Mouse (Mus musculus): ENCODE measurements around the gene Zp3.

Gene Zp3

GRCm38 (mm10) chr5:135962125-135962491, 17.8 kb upstream of the Zp3 start:
- DNase-seq (ENCODE audit: low spot score in 2 of 2): no peak

GRCm38 (mm10) chr5:135962492-135963279, 17.2 kb upstream of the Zp3 start:
- peak; percentile 93 for DNase-seq (ENCODE audit: low spot score in 2 of 2)

DNA sequence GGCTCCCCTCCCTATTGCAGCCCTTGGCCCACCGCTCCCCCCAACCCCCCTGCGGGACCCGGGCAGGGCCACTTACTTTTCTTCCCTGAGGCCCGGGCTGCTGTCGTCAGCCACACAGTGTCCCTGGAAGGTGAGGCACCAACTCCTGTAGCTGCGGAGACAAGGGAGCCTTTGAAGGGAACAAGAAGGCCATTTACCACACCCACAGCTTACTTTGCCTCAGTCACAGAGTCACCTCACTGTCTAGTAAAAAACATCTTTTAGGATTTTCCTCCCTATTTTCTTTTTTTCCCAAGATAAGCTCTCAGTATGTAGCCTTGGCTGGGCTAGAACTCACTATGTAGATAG, 16.6 kb upstream of the Zp3 start:
- DNase-seq (ENCODE audit: low spot score in 2 of 2): no peak

- DNase-seq (ENCODE audit: low spot score in 2 of 2): no peak
These were observed 14.4 kb upstream of the Zp3 start for GRCm38 (mm10) chr5:135965501-135965930.

GRCm38 (mm10) chr5:135966866-135967265, 13.0 kb upstream of the Zp3 start:
- no peak for DNase-seq (ENCODE audit: low spot score in 2 of 2)

GRCm38 (mm10) chr5:135968781-135969180, 11.1 kb upstream of the Zp3 start:
- peak in 1 of 2 experiments; percentile 67 for DNase-seq (ENCODE audit: low spot score in 2 of 2)

- DNase-seq (ENCODE audit: low spot score in 2 of 2): no peak
These were observed 9.7 kb upstream of the Zp3 start for GRCm38 (mm10) chr5:135970247-135970646.

DNA sequence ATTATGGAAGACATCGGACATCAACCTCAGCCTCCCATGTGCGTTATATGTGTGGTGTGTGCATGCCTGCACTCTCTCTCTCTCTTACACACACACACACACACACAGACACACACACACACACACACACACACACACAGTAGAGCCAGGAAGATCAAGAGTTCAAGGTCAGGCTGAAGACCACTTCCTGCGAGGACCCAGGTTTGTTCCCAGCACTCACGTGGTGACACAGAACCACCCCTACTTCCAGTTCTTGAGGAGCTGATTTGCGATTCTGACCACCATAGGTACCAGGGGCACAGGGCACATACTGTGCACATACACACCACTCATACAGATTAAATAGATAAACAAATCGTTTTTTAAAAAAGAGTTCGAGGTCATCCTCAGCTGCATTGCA, 8.0 kb upstream of the Zp3 start:
- DNase-seq (ENCODE audit: low spot score in 2 of 2): no peak

DNA sequence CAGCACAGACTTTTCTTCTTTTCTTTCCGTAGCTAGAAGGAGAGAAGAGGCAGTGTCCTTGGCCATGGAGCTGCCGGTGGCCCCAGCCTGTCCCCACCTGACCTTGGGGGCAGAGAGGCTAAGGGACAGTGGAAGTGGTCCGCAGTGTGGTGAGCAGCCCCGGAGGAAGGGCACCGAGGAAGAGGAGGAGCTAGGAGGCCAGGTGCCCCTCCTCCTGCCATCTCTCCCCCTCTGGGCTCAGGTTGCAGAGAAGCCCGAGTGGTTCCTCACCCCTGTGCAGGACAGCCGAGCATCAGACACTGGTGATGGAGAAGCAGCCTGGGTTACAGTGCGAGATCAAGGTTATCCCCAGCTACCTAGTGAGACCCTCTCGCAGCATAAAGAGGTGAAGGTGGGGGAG, 5.5 kb upstream of the Zp3 start, which contains the start of gene Ssc4d:
Gene Ssc4d (minus strand): TSS at position 167 of the 400 bp plus-strand sequence.
- no peak for DNase-seq (ENCODE audit: low spot score in 2 of 2)

GRCm38 (mm10) chr5:135975893-135976668, 3.8 kb upstream of the Zp3 start:
- DNase-seq (ENCODE audit: low spot score in 2 of 2): no peak

GRCm38 (mm10) chr5:135979381-135979780, 518 bp upstream of the Zp3 start:
- no peak for DNase-seq (ENCODE audit: low spot score in 2 of 2)

DNA sequence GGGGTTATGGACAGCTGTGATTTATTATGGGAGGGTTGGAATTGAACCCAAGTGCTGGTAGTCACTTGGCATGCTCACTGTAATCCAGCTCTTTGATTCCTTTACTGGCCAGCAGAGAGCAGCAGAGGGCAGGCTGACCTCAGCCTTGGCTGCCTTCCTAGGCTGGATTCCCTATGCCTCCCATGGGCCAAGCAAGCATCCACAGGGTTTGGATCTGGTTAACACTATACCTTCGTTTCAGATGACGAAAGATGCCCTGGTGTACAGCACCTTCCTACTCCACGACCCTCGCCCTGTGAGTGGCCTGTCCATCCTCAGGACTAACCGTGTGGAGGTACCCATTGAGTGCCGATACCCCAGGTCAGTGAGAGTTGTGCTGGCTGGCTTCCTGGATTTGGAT, 2.5 kb downstream of the Zp3 start:
- DNase-seq (ENCODE audit: low spot score in 2 of 2): no peak

GRCm38 (mm10) chr5:135984546-135985044, 4.7 kb downstream of the Zp3 start:
- no peak for DNase-seq (ENCODE audit: low spot score in 2 of 2)

DNA sequence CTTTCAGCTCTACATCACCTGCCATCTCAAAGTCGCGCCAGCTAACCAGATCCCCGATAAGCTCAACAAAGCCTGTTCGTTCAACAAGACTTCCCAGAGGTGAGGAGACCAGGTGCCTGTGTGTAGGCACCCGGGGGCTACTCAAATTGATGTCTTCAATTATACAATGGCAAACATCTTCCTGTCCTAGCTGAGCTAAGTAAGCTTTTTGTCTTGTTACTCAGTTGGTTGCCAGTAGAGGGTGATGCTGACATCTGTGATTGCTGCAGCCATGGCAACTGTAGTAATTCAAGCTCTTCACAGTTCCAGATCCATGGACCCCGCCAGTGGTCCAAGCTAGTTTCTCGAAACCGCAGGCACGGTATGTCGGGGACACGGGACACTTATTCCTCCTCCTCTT, 7.3 kb downstream of the Zp3 start:
- no peak for DNase-seq (ENCODE audit: low spot score in 2 of 2)

DNA sequence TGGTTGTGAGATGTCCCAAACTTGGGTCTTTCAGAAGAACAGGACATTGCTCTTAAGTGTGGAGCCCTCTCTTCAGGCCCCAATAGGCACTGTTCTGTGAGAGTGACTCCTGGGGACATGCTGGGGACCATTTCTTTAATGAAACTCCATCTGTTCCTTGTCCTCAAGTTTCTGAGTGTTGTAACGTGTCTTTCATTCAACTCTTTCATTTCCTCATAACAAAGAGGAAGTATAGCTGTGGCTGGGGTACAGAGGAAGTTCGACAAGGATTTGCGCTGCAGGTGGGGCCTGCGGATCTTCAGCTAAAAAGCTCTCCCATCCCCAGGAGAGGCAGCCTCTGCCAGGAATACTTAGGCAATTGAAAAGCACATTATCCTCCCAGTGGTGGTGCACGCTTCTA, 10.7 kb downstream of the Zp3 start:
- DNase-seq (ENCODE audit: low spot score in 2 of 2): peak in 1 of 2 experiments; percentile 12

DNA sequence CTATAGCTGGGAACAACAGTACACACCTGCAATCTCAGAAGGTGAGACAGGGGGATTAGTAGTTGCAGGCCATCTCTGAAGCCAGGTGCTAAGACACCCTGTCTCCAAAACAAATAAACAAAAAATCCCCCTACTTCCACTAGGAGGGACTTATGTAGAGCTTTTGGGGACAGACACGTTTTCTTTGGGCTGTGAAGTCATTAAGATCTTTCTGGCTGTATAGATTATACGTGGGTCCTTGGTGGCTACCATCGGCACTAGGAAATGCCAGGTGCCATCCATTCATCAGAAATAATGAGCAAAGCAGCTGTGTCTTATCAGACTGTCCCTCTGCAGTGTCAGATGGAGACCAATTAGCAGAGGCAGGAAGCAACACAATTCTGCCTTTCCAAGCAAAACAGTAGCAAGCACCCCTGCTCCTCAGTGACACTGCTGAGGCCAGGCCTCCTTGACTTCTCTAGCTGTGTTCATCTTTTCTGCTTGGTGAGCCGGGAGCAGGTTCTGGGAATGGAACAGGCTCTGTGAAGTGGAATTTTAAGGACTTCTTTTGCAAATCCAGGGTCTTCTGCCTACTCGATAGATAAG, 13.6 kb downstream of the Zp3 start:
- DNase-seq (ENCODE audit: low spot score in 2 of 2): no peak

- DNase-seq (ENCODE audit: low spot score in 2 of 2): no peak
These were observed 14.4 kb downstream of the Zp3 start for GRCm38 (mm10) chr5:135994335-135994724.

DNA sequence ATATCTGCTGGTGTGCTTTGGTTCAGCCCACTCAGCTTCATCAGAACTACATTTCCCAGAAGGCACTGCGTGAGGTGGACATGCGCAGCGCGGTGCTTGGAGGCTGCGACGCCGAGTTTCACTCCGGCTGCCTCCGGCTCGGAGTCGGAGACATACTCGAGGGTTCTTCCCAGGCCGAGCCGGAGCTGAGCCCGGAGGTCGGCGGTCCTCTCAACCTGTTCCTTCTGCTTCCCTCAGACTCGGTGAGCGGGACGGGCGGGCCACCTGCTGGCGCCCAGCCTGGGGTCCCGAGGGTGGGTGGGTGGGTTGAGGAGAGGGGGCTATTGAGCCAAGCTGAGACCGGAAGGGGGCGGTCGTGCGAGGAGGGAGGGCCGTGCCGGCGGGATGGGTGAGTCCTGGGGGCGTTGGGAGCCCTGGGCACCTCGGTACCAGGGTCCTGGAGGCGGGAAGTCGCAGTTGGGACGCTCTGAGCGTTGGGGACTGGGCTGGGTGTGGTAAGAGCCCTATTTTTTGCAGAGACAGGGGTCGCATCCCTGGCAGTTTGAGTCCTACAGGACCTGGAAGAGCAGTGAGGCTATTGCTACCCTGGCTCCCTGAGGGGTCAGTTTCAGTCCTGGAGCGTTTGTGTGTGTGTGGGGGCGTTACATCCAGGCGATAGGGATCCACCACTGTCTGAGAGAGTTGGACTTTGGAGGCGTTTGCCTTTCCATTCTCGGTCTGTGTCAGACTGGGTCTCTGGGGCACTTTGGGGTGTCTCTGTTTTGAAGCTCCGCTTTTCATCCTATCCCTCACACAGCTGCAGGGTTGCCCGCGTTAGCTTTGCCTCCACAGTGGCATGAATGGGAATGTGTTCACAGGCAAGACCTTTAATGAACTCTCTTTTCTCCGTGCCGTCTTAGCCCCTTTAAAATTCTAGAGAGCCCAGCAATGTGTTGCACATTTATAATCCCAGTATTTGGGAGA, 15.1 kb downstream of the Zp3 start, which contains the start of gene Dtx2:
Gene Dtx2 (plus strand): TSS at position 76 of the 963 bp plus-strand sequence.
- peak; percentile 72 to 86 for DNase-seq (ENCODE audit: low spot score in 2 of 2)

GRCm38 (mm10) chr5:135996162-135996561, 16.3 kb downstream of the Zp3 start:
- DNase-seq (ENCODE audit: low spot score in 2 of 2): no peak

DNA sequence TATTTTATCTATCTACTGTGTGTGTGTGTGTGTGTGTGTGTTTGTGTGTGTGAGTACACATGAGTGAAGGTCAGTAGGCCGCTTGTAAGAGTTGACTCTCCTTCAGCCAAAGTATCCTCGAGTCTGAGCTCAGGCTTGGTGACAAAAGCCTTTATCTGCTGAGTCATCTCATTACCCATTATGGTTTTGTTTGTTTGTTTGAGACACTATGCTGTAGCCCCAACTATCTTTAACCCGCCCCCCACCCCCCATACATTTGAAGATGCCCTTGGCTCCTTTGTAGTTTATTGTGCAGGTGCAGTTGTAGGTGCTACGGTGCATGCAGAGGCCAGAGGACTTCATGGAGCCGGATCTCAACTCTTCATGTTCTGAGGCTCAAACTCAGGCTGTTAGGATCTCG, 21.3 kb downstream of the Zp3 start:
- DNase-seq (ENCODE audit: low spot score in 2 of 2): no peak

DNA sequence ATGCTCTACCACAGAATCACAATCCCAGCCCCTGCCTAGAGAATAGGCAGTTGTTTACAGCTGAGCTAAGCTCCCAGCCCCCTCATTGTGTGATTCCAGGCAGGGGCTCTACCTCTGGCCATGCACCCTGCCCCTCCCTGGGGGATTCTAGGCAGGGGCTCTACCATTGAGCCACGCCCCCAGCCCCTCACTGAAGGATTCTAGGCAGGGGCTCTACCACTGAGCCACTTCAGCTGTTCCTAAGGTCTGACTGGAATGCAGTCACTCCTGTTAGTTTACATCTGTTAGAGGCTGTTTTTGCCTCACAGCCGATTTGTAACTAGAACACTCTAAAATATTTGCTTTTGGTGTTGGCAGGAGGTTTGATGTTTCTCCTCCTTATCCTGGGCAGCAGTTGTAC, 22.4 kb downstream of the Zp3 start:
- DNase-seq (ENCODE audit: low spot score in 2 of 2): no peak

Data from spleen, postnatal 14 days (tissue).